Mouse (Mus musculus) bone marrow macrophage, adult 2 months (primary cell): ENCODE results near the gene Aff1.

ENCODE experiments used
- CTCF ChIP-seq: IDR thresholded peaks from 2 replicates; pipeline ENCODE4 v1.5.1; 2012; ENCODE audit warnings: low read depth, mild to moderate bottlenecking, low read length, moderate library complexity
- POLR2A ChIP-seq: IDR thresholded peaks from 2 replicates; pipeline ENCODE4 v1.6.1; 2012; ENCODE audit warnings: mild to moderate bottlenecking, low read depth, low read length, borderline replicate concordance

DNA sequence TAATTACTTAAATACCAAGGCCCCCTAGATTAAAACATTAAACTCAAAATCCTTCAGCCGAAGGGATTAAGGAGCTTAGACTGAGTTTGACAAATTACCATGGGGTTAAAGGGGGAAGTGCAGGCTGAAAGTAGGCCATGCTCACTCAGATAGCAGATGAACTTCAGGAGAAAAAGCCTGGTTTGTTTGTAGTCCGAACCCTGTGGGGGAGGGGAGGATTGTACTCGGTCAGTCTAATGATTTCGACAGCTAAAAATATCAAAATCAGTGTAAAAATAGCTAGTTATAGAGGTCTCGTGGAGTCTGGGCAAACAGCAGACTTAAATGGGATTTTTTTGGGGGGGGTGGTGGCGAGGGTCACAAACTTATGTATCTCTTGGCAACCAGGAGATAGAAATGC is 96.3 kb downstream of the Aff1 start:
- no peak for TF ChIP-seq POLR2A
- TF ChIP-seq CTCF: no peak
